Mouse (Mus musculus): ENCODE results near the gene En1.

- TF ChIP-seq EP300 (IDR thresholded peaks at IDR 0.05) (no peak), CTCF (IDR thresholded peaks at IDR 0.05) (no peak)
These were observed at the start of gene En1 for GRCm38 (mm10) chr1:120602031-120602730.

Measured in lung, postnatal 0 days (tissue).